Mouse (Mus musculus) c-Kit-positive CD71-negative TER-119-negative erythroid progenitor cells, embryonic 14.5 days (primary cell): ENCODE measurements around the gene Rcn3.
"Not testable (repeated sequence)": the region's sequence is repeated elsewhere in the genome, so short reads cannot be mapped to it uniquely, and the experiment has no call there.

ENCODE experiments used
- DNase-seq: peaks from one replicate; pipeline ENCODE4 v3.0.0-alpha.2; 2013; ENCODE audit warnings: low read depth

The Rcn3 gene

GRCm38 (mm10) chr7:45097479-45097878 lies 5.5 kb upstream of the Rcn3 start:
- no peak for DNase-seq

GRCm38 (mm10) chr7:45095965-45096364 lies 3.9 kb upstream of the Rcn3 start:
- not testable (repeated sequence) for DNase-seq

GRCm38 (mm10) chr7:45095367-45095766 lies 3.3 kb upstream of the Rcn3 start:
- DNase-seq: no peak

GRCm38 (mm10) chr7:45094121-45094520 lies 2.1 kb upstream of the Rcn3 start:
- no peak for DNase-seq

GRCm38 (mm10) chr7:45093516-45093905 lies 1.5 kb upstream of the Rcn3 start:
- DNase-seq: no peak

GRCm38 (mm10) chr7:45092828-45093515 lies 951 bp upstream of the Rcn3 start:
- DNase-seq: no peak

- DNase-seq: no peak
These were observed 725 bp downstream of the Rcn3 start for GRCm38 (mm10) chr7:45091001-45091990.

- DNase-seq: no peak
These were observed 1.6 kb downstream of the Rcn3 start for GRCm38 (mm10) chr7:45090251-45090977.

GRCm38 (mm10) chr7:45088597-45088996 lies 3.4 kb downstream of the Rcn3 start:
- no peak for DNase-seq

GRCm38 (mm10) chr7:45086084-45086483 lies 5.9 kb downstream of the Rcn3 start:
- no peak for DNase-seq

- no peak for DNase-seq
These were observed 8.6 kb downstream of the Rcn3 start for GRCm38 (mm10) chr7:45083300-45083890.

GRCm38 (mm10) chr7:45082401-45083299 lies 9.4 kb downstream of the Rcn3 start:
- DNase-seq: no peak

- no peak for DNase-seq
These were observed 11.0 kb downstream of the Rcn3 start for GRCm38 (mm10) chr7:45081016-45081415.

- DNase-seq: peak; percentile 89
These were observed 12.2 kb downstream of the Rcn3 start for GRCm38 (mm10) chr7:45079856-45080255.

- DNase-seq: peak; percentile 62
These were observed 13.5 kb downstream of the Rcn3 start for GRCm38 (mm10) chr7:45078513-45078912.

- no peak for DNase-seq
These were observed 14.2 kb downstream of the Rcn3 start for GRCm38 (mm10) chr7:45077829-45078228.

GRCm38 (mm10) chr7:45077322-45077721 lies 14.7 kb downstream of the Rcn3 start:
- DNase-seq: no peak

- no peak for DNase-seq
These were observed 15.5 kb downstream of the Rcn3 start for GRCm38 (mm10) chr7:45076501-45076900.

GRCm38 (mm10) chr7:45075405-45075804 lies 16.6 kb downstream of the Rcn3 start:
- no peak for DNase-seq

- DNase-seq: no peak
These were observed 18.1 kb downstream of the Rcn3 start for GRCm38 (mm10) chr7:45073949-45074348.

- no peak for DNase-seq
These were observed 18.8 kb downstream of the Rcn3 start for GRCm38 (mm10) chr7:45073171-45073707.
